Mouse (Mus musculus): ENCODE measurements at regions not wholly inside any gene's neighbourhood (a gene's known extent, or its start where the extent isn't known, plus 50 kb on each side); places are given as distances from the start of the nearest gene placed in this dataset.

DNA sequence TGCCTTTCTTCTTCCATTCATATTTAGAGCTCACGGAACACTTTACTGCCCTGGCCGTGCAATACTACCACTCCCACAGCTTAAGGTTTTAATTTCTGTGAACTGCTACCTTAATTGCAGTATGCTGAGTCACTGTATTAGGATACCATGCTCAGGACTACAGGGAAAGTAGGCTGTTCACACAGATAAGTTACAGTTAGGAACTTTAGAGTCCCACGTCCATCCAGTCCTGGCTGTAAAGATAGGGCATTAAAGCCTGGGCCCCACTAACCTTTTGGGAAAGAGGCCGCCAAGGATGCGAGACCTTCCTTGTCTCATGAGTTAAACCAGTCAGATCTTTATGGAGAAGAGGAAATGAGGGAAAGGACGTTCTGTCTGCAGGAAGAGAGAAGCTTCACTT is 574.6 kb downstream of the Stpg2 start:
- Histone ChIP-seq H3K27ac (no peak overlapping the region), H3K9ac (no peak overlapping the region), H3K36me3 (replicated peaks; ENCODE audit: control insufficient read depth, insufficient read depth) (no peaks in the 10 kb centered on the region), H3K4me1 (replicated peaks; ENCODE audit: control insufficient read depth, insufficient read depth, low read length) (peaks cover 20% of the 10 kb centered on the region; the same call in 1 of the 2 replicates), H3K27me3 (ENCODE audit: control insufficient read depth, insufficient read depth, low read length) (no peaks in the 10 kb centered on the region), H3K4me3 (replicated peaks; ENCODE audit: low read length) (no peak overlapping the region), H3K9me3 (ENCODE audit: control insufficient read depth, low read length) (no peaks in the 10 kb centered on the region), H3K4me2 (replicated peaks) (no peak overlapping the region)
- ATAC-seq (ENCODE audit: low FRiP score), result no peak
- 83% methylated on average over 6 of the region's 6 CpGs for WGBS
- DNase-seq (ENCODE audit: low spot score), result no peak

DNA sequence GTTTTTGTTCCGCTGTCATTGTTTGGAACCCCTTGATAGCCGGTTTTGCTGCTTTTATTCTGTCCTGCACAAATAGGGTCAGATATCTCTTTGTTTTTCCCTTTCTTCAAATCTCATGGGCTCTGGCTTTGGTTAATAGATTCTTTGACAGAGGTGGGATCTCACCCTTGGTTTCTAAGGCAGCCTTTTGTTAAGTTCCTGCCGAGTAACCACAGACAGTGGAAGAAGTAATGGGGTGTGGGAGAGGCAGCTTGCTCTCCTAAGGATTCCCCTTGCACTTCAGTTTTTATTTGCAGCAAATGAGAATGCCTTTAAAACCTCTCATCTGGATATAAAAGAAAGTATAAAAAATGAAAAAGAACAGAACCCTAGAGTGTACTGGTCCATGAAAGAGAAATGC is 577.9 kb downstream of the Stpg2 start:
- DNase-seq (ENCODE audit: low spot score), result no peak
- Histone ChIP-seq H3K27me3 (ENCODE audit: control insufficient read depth, insufficient read depth, low read length) (no peaks in the 10 kb centered on the region), H3K9ac (no peak overlapping the region), H3K27ac (no peak overlapping the region), H3K36me3 (replicated peaks; ENCODE audit: control insufficient read depth, insufficient read depth) (no peaks in the 10 kb centered on the region), H3K4me2 (replicated peaks) (no peak overlapping the region), H3K4me3 (replicated peaks; ENCODE audit: low read length) (no peak overlapping the region), H3K9me3 (ENCODE audit: control insufficient read depth, low read length) (no peaks in the 10 kb centered on the region), H3K4me1 (replicated peaks; ENCODE audit: control insufficient read depth, insufficient read depth, low read length) (peaks cover 14% of the 10 kb centered on the region; the same call in 1 of the 2 replicates)
- ATAC-seq (ENCODE audit: low FRiP score), result no peak
- WGBS, result 22% methylated on average over 3 of the region's 3 CpGs

DNA sequence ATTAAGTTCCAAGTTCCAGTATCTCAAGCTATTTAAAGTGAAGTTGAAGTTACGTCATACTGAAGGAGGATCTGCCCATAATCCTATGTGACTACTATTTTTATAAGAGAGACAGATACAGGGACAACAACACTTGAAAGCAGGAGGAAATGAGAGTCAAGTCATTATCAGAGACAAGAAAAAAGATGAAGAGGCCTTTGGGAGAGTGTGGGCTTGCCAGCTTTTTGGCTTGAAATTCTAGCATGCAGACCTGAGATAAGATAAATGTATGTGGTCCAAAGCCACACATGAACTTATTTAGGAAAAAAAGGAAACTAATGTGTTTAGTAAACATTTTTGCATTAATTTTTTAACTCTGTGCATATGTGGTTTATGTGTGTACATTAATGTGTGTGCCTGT is 581.0 kb downstream of the Stpg2 start:
- Histone ChIP-seq H3K27me3 (ENCODE audit: control insufficient read depth, insufficient read depth, low read length) (no peaks in the 10 kb centered on the region), H3K4me3 (replicated peaks; ENCODE audit: low read length) (no peak overlapping the region), H3K4me2 (replicated peaks) (no peak overlapping the region), H3K36me3 (replicated peaks; ENCODE audit: control insufficient read depth, insufficient read depth) (no peaks in the 10 kb centered on the region), H3K9ac (no peak overlapping the region), H3K4me1 (replicated peaks; ENCODE audit: control insufficient read depth, insufficient read depth, low read length) (peaks cover 7% of the 10 kb centered on the region; the same call in 1 of the 2 replicates), H3K9me3 (ENCODE audit: control insufficient read depth, low read length) (no peaks in the 10 kb centered on the region), H3K27ac (no peak overlapping the region)
- no peak for DNase-seq (ENCODE audit: low spot score)
- 90% methylated on average over 1 of the region's 1 CpGs for WGBS
- no peak for ATAC-seq (ENCODE audit: low FRiP score)

DNA sequence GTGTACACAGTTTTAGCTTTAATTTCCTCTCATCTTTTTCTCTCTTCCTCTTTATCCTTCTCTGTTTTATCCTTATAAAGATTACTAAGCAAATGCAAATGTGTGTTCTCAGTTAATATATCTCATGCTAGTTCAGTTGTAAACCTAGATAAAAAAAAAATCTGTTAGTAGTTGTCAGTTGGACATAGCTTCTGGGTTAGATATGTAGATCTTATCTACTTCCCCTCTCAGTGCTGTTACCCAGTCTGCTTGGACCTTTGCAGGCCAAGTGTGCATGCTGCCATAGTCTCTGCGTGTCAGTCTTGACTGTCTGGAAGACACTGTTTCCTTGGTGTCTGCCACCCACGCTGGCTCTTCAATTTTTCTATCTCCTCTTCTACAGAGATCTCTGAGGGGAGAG is 583.4 kb downstream of the Stpg2 start:
- Histone ChIP-seq H3K9me3 (ENCODE audit: control insufficient read depth, low read length) (no peaks in the 10 kb centered on the region), H3K27me3 (ENCODE audit: control insufficient read depth, insufficient read depth, low read length) (no peaks in the 10 kb centered on the region), H3K4me1 (replicated peaks; ENCODE audit: control insufficient read depth, insufficient read depth, low read length) (0 out of 2 replicates have a peak, but pooled peaks cover under 1% of the 10 kb centered on the region), H3K9ac (no peak overlapping the region), H3K4me2 (replicated peaks) (no peak overlapping the region), H3K36me3 (replicated peaks; ENCODE audit: control insufficient read depth, insufficient read depth) (no peaks in the 10 kb centered on the region), H3K27ac (no peak overlapping the region), H3K4me3 (replicated peaks; ENCODE audit: low read length) (no peak overlapping the region)
- ATAC-seq (ENCODE audit: low FRiP score) (no peak), DNase-seq (ENCODE audit: low spot score) (no peak)
- WGBS, result 94% methylated on average over 2 of the region's 2 CpGs

DNA sequence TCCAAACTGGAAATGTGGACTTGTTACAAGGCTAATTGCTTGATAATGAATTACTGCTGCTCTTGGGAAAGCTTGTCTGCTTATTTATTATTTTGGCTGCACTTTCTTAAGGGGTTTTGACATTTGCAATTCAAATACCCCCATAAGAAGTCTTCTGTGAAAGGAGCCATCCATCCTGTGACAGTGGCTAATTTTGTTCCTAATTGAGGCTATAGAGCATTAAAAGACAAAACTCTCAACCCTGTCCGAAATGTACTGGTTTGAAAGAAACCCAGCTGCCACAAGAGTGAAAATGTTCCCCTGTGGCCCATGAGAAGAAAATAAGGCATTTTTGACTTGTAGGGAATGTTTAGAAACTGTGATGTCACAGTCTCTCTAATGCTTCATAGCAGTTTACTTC is 591.2 kb downstream of the Stpg2 start:
- no peak for ATAC-seq (ENCODE audit: low FRiP score)
- Histone ChIP-seq H3K9ac (no peak overlapping the region), H3K4me3 (replicated peaks; ENCODE audit: low read length) (no peak overlapping the region), H3K27ac (no peak overlapping the region), H3K27me3 (ENCODE audit: control insufficient read depth, insufficient read depth, low read length) (no peaks in the 10 kb centered on the region), H3K4me1 (replicated peaks; ENCODE audit: control insufficient read depth, insufficient read depth, low read length) (no peaks in the 10 kb centered on the region), H3K4me2 (replicated peaks) (no peak overlapping the region), H3K36me3 (replicated peaks; ENCODE audit: control insufficient read depth, insufficient read depth) (no peaks in the 10 kb centered on the region), H3K9me3 (ENCODE audit: control insufficient read depth, low read length) (no peaks in the 10 kb centered on the region)
- DNase-seq (ENCODE audit: low spot score), result no peak
- WGBS, result 29% methylated on average over 1 of the region's 1 CpGs

DNA sequence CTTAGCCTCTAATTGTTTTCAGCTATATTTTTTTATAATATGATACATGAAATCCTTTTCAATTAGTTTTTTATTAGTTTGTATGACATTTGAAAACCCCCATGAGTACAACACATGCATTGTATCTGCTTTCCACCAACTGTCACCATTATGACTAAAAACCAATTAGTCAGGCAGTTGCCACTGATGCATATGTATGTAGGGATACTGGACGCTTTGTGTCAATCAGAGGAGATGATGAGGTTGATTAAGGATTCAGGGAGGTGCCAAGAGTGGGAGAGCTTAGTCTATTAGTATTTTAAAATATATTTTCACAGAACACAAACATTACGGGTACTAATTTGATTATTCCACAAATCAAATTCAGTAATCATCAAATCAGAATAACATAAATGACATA is 593.6 kb downstream of the Stpg2 start:
- 59% methylated on average over 2 of the region's 2 CpGs for WGBS
- DNase-seq (ENCODE audit: low spot score), result no peak
- H3K4me3 ChIP-seq (replicated peaks; ENCODE audit: low read length), result no peak overlapping the region
- no peak overlapping the region for H3K27ac ChIP-seq
- 0 out of 2 replicates have a peak, but pooled peaks cover 3% of the 10 kb centered on the region for H3K4me1 ChIP-seq (replicated peaks; ENCODE audit: control insufficient read depth, insufficient read depth, low read length)
- no peaks in the 10 kb centered on the region for H3K27me3 ChIP-seq (ENCODE audit: control insufficient read depth, insufficient read depth, low read length)
- H3K4me2 ChIP-seq (replicated peaks), result no peak overlapping the region
- H3K9ac ChIP-seq, result no peak overlapping the region
- no peaks in the 10 kb centered on the region for H3K9me3 ChIP-seq (ENCODE audit: control insufficient read depth, low read length)
- no peaks in the 10 kb centered on the region for H3K36me3 ChIP-seq (replicated peaks; ENCODE audit: control insufficient read depth, insufficient read depth)
- no peak for ATAC-seq (ENCODE audit: low FRiP score)

DNA sequence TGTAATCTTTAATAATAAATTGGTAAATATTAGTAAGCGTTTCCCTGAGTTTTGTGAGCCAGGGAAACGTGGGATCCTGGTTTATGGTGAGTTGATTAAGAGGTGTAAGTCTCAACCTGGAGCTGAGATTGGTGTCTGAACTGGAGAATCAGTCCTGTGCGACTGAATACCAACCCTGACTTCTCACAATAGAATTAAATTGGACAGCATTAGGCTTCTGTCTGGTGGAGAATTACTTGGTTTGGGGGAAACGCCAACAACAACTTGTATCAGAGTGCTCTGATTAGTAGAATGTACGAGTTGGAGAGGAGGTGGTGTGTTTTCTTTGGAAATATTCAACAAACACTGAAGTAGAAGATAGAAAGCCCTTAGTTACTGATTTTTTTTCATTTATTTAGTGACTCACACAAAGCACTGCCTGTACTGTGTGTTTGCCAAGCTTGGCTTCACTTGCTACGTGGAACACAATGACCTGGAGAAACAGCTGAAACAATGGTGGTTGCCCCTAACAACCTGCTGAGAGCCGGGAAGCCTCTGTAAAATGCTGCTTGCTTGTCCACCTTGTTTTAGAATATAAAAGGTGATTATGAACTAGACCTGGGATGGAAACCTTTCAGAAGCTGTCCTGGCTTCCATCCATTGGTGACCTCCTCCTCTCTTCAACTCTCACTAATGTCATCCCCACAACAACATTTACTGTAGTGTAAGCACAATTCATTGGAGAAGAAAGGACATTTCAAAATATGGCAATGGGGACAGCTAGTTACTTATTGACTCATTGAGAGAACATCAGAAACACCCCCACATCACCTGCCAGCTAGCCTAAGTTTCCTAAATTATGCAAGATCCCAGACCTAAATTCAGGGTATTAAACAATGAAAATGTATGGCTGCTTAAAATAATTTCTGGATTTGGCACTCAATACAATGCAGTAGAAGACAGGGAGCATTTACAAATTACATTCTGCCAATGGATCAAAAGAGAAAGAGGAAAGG is 597.5 kb downstream of the Stpg2 start:
- ATAC-seq (ENCODE audit: low FRiP score), result peak; percentile 80; the same call in 1 of the 2 replicates
- Histone ChIP-seq H3K9me3 (ENCODE audit: control insufficient read depth, low read length) (no peaks in the 10 kb centered on the region), H3K4me1 (replicated peaks; ENCODE audit: control insufficient read depth, insufficient read depth, low read length) (0 out of 2 replicates have a peak, but pooled peaks cover 3% of the 10 kb centered on the region), H3K4me2 (replicated peaks) (no peak overlapping the region), H3K9ac (no peak overlapping the region), H3K36me3 (replicated peaks; ENCODE audit: control insufficient read depth, insufficient read depth) (no peaks in the 10 kb centered on the region), H3K27me3 (ENCODE audit: control insufficient read depth, insufficient read depth, low read length) (no peaks in the 10 kb centered on the region), H3K4me3 (replicated peaks; ENCODE audit: low read length) (no peak overlapping the region), H3K27ac (0 out of 2 replicates have a peak overlapping the region, but pooled peaks have one; percentile 32)
- WGBS, result 36% methylated on average over 7 of the region's 7 CpGs
- DNase-seq (ENCODE audit: low spot score), result no peak

DNA sequence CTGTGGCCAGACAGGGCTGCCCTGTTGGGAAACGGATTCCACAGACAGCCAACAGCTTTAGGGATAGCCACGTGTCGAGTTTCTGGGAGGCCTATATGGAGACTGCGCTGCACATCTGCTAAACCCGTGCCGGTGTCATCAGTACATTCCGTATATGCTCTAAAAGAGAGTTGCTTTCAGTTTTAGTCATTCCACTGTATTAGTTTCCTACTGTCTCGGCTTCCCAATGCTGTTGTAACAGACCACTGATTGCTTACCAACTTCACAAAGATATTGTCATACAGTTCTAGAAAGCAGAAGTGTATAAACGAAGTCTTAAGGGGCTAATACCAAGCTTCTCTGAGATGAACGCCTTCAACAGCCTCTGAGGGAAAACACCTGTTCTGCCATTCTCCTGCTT is 622.5 kb downstream of the Stpg2 start:
- H3K36me3 ChIP-seq (replicated peaks; ENCODE audit: control insufficient read depth, insufficient read depth), result no peaks in the 10 kb centered on the region
- no peak overlapping the region for H3K4me2 ChIP-seq (replicated peaks)
- 90% methylated on average over 10 of the region's 10 CpGs for WGBS
- no peak overlapping the region for H3K9ac ChIP-seq
- H3K27ac ChIP-seq, result no peak overlapping the region
- no peak for DNase-seq (ENCODE audit: low spot score)
- no peak overlapping the region for H3K4me3 ChIP-seq (replicated peaks; ENCODE audit: low read length)
- H3K4me1 ChIP-seq (replicated peaks; ENCODE audit: control insufficient read depth, insufficient read depth, low read length), result no peaks in the 10 kb centered on the region
- no peaks in the 10 kb centered on the region for H3K9me3 ChIP-seq (ENCODE audit: control insufficient read depth, low read length)
- no peaks in the 10 kb centered on the region for H3K27me3 ChIP-seq (ENCODE audit: control insufficient read depth, insufficient read depth, low read length)
- ATAC-seq (ENCODE audit: low FRiP score), result no peak

DNA sequence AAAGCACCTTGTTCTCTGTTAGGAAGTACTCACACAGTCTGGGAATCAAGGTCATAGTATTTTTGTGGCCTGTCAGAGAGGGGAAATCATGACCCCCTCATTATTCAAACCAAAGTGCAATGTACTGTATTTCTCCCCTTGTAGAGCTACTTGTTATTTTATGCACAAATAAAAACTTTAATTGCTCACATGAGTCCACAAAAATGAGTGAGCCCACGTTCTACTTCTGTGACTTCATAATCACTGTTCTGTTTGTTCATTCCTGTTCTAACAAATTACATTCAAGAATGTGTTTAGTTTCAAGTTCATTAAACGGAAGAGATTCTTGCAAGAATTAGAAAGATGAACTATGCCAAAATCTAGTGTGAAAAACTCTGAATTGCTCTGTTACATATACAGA is 623.1 kb downstream of the Stpg2 start:
- DNase-seq (ENCODE audit: low spot score) (no peak), ATAC-seq (ENCODE audit: low FRiP score) (no peak)
- no peak overlapping the region for H3K4me2 ChIP-seq (replicated peaks)
- WGBS, result 87% methylated on average over 2 of the region's 2 CpGs
- H3K4me1 ChIP-seq (replicated peaks; ENCODE audit: control insufficient read depth, insufficient read depth, low read length), result no peaks in the 10 kb centered on the region
- H3K36me3 ChIP-seq (replicated peaks; ENCODE audit: control insufficient read depth, insufficient read depth), result no peaks in the 10 kb centered on the region
- H3K9ac ChIP-seq, result no peak overlapping the region
- no peak overlapping the region for H3K4me3 ChIP-seq (replicated peaks; ENCODE audit: low read length)
- H3K27me3 ChIP-seq (ENCODE audit: control insufficient read depth, insufficient read depth, low read length), result no peaks in the 10 kb centered on the region
- H3K9me3 ChIP-seq (ENCODE audit: control insufficient read depth, low read length), result no peaks in the 10 kb centered on the region
- no peak overlapping the region for H3K27ac ChIP-seq

All from hindbrain, embryonic 14.5 days (tissue).